18 mouse cellular contexts compared by ENCODE assay signal in the genomic region with DNA sequence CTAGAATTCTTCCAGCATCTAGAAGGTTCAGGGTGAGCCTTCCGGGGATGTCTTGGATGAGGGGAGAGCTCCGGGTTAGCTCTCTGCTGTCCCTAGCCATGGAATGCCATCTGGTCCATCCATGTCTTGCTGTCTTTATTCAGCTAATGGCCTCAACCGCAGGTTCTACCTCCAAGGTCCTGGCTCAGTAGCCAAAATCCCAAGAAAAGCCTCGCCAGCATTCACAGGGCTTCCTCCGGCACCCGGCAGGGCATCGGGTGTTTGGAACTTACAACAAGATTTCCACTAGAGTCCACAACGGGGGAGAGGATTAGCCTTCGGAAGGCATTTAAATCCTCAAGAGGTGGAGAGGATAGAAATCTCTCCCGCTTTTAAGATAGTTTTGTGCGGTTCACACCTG. TPM values are rescaled to one million over a fixed set of nuclear protein-coding genes. Genes with fewer than 3 reads are reported as not detected.
DNase-seq lines count a peak whose midpoint lies in the region; ATAC-seq and TF ChIP-seq lines count a peak whose summit lies in the region.
"Had no signal": no experiment of that assay in that cellular context is flagged by ENCODE, and none has a peak within 500 bp of the region (broad histone marks: within the 10 kb centered on the region; RNA-seq: fewer than 3 reads in every experiment).

No protein-coding gene starts in this region.

- H3K9ac ChIP-seq in kidney, embryonic 14.5 days (ENCODE audit: low read depth, low read length): no peak overlapping the region
- H3K9ac ChIP-seq: embryonic facial prominence, embryonic 13.5 days; forebrain, embryonic 12.5 days; hindbrain, embryonic 14.5 days; intestine, embryonic 15.5 days had no signal

- peaks cover 5% of the 10 kb centered on the region; the same call in 1 of the 2 replicates for H3K4me1 ChIP-seq in kidney, embryonic 14.5 days (ENCODE audit: control insufficient read depth, insufficient read depth, low read length)
- H3K4me1 ChIP-seq: embryonic facial prominence, embryonic 13.5 days had no signal

- H3K27me3 ChIP-seq in kidney, embryonic 14.5 days (ENCODE audit: control insufficient read depth, insufficient read depth, low read length): no peaks in the 10 kb centered on the region
- H3K27me3 ChIP-seq: embryonic facial prominence, embryonic 13.5 days; forebrain, embryonic 12.5 days had no signal

- intact Hi-C loops in left cerebral cortex, adult 2 months (cut with DNase I): no loop called here

- peak; percentile 29 for DNase-seq in cerebellum, adult 11-12 months
- DNase-seq in cerebellum, postnatal 4 days (ENCODE audit: low spot score in 2 of 2): no peak
- peak; percentile 30 for DNase-seq in brain, adult 2 months (ENCODE audit: low read depth, low spot score)
- DNase-seq in cerebellum, adult 8-10 months: peak; percentile 16
- DNase-seq in cerebellum, postnatal 14 days: peak; percentile 23 to 66
- DNase-seq in left cerebral cortex, adult 2 months (ENCODE audit: extremely low spot score in 1 of 2, low spot score in 2 of 2): no peak
- DNase-seq: adrenal gland, postnatal 10 days; gastrocnemius, postnatal 10 days; heart, adult 18-20 months; heart, postnatal 10 days; heart, postnatal 4 days had no signal

- TF ChIP-seq CTCF in left cerebral cortex, adult 2 months (IDR thresholded peaks at IDR 0.05): no peak

- H3K9me3 ChIP-seq in kidney, embryonic 14.5 days (ENCODE audit: control insufficient read depth, low read length): no peaks in the 10 kb centered on the region
- H3K9me3 ChIP-seq: embryonic facial prominence, embryonic 13.5 days; forebrain, embryonic 12.5 days; heart, embryonic 10.5 days; intestine, embryonic 15.5 days had no signal

- no peak overlapping the region for H3K4me2 ChIP-seq in kidney, embryonic 14.5 days (replicated peaks; ENCODE audit: low read depth, low read length)
- H3K4me2 ChIP-seq: embryonic facial prominence, embryonic 13.5 days; forebrain, embryonic 12.5 days; hindbrain, embryonic 14.5 days; intestine, embryonic 15.5 days had no signal

- no peak for ATAC-seq in kidney, embryonic 14.5 days (ENCODE audit: low FRiP score, low TSS enrichment)
- ATAC-seq: forebrain, embryonic 16.5 days; intestine, embryonic 15.5 days had no signal

- no peaks in the 10 kb centered on the region for H3K36me3 ChIP-seq in kidney, embryonic 14.5 days (ENCODE audit: control insufficient read depth, insufficient read depth, low read length)
- H3K36me3 ChIP-seq: embryonic facial prominence, embryonic 13.5 days; forebrain, embryonic 12.5 days; heart, embryonic 10.5 days; intestine, embryonic 15.5 days had no signal

- H3K27ac ChIP-seq in kidney, embryonic 14.5 days (ENCODE audit: low read depth, low read length): no peak overlapping the region
- no peak overlapping the region for H3K27ac ChIP-seq in left cerebral cortex, adult 2 months
- H3K27ac ChIP-seq: embryonic facial prominence, embryonic 13.5 days; forebrain, embryonic 12.5 days; hindbrain, embryonic 14.5 days; intestine, embryonic 15.5 days had no signal

- 83% methylated on average over 11 of the region's 11 CpGs for WGBS in kidney, embryonic 14.5 days

- H3K4me3 ChIP-seq in kidney, embryonic 14.5 days (ENCODE audit: low read length): no peak overlapping the region
- H3K4me3 ChIP-seq in left cerebral cortex, adult 2 months: no peak overlapping the region
- H3K4me3 ChIP-seq: embryonic facial prominence, embryonic 13.5 days; forebrain, embryonic 12.5 days; heart, embryonic 10.5 days; intestine, embryonic 15.5 days had no signal

RNA-seq across cellular contexts. Expression of a gene that starts 55.3 kb away (rescaled TPM):
- polyA plus RNA-seq in kidney, embryonic 14.5 days (2014; fragmentation: Nextera tagmentation; extraction: Ambion mirVana): 29.5 and 30.3 TPM in 2 replicates
- 100 to 1,000 TPM; 271 to 279 TPM for total RNA-seq in left cerebral cortex, adult 2 months (2021)

Comparison
In these comparisons a context has a peak if more than half of its experiments do, and no peak if none do; other contexts are left out.
1. DNase-seq: peak in cerebellum, adult 11-12 months (single experiment), brain, adult 2 months (single experiment), cerebellum, adult 8-10 months (single experiment) and cerebellum, postnatal 14 days (2 of 2); none in cerebellum, postnatal 4 days (0 of 2) and left cerebral cortex, adult 2 months (0 of 2).